Mouse (Mus musculus) thymus, postnatal 10 days (tissue): ENCODE measurements around the gene Brd4.
"Not testable (repeated sequence)": the region's sequence is repeated elsewhere in the genome, so short reads cannot be mapped to it uniquely, and the experiment has no call there.

Experiments used
- DNase-seq, 2 experiments: peaks; one replicate each; pipeline ENCODE4 v3.0.0; 2021; ENCODE audit warnings: low spot score in 2 of 2

The Brd4 gene

GRCm38 (mm10) chr17:32233174-32233573 is 51.3 kb downstream of the Brd4 start:
- no peak for DNase-seq

- no peak for DNase-seq
Observed at GRCm38 (mm10) chr17:32229256-32229655, 55.3 kb downstream of the Brd4 start.

- DNase-seq: no peak
Observed at GRCm38 (mm10) chr17:32220873-32221272, 63.6 kb downstream of the Brd4 start.

GRCm38 (mm10) chr17:32215587-32215986 is 68.9 kb downstream of the Brd4 start:
- not testable (repeated sequence) for DNase-seq

GRCm38 (mm10) chr17:32211554-32211953 is 73.0 kb downstream of the Brd4 start:
- not testable (repeated sequence) for DNase-seq

- DNase-seq: peak; percentile 36 to 72
Observed at GRCm38 (mm10) chr17:32209752-32210151, 74.8 kb downstream of the Brd4 start.

GRCm38 (mm10) chr17:32209144-32209543 is 75.4 kb downstream of the Brd4 start:
- DNase-seq: no peak

GRCm38 (mm10) chr17:32207586-32208245 is 76.8 kb downstream of the Brd4 start:
- no peak for DNase-seq

- DNase-seq: no peak
Observed at GRCm38 (mm10) chr17:32205345-32205744, 79.2 kb downstream of the Brd4 start.

- no peak for DNase-seq
Observed at GRCm38 (mm10) chr17:32202972-32203371, 81.5 kb downstream of the Brd4 start.

- peak; percentile 54 to 66 for DNase-seq
Observed at GRCm38 (mm10) chr17:32201086-32201485, 83.4 kb downstream of the Brd4 start.

- DNase-seq: no peak
Observed at GRCm38 (mm10) chr17:32199796-32200195, 84.7 kb downstream of the Brd4 start.

- DNase-seq: no peak
Observed at GRCm38 (mm10) chr17:32197156-32197555, 87.4 kb downstream of the Brd4 start.

- DNase-seq: no peak
Observed at GRCm38 (mm10) chr17:32195725-32196124, 88.8 kb downstream of the Brd4 start.

- no peak for DNase-seq
Observed at GRCm38 (mm10) chr17:32193010-32193409, 91.5 kb downstream of the Brd4 start.

GRCm38 (mm10) chr17:32189850-32190249 is 94.7 kb downstream of the Brd4 start:
- no peak for DNase-seq

GRCm38 (mm10) chr17:32188863-32189636 is 95.5 kb downstream of the Brd4 start, which contains the start of gene Ephx3:
TSS of gene Ephx3 (minus strand) at chr17:32189549.
- DNase-seq: peak in 1 of 2 experiments; percentile 41

- no peak for DNase-seq
Observed at GRCm38 (mm10) chr17:32183017-32183416, 101.5 kb downstream of the Brd4 start.

- DNase-seq: no peak
Observed at GRCm38 (mm10) chr17:32179621-32180491, 104.7 kb downstream of the Brd4 start.

GRCm38 (mm10) chr17:32176919-32177318 is 107.6 kb downstream of the Brd4 start:
- no peak for DNase-seq

GRCm38 (mm10) chr17:32173166-32173565 is 111.4 kb downstream of the Brd4 start:
- no peak for DNase-seq

- no peak for DNase-seq
Observed at GRCm38 (mm10) chr17:32172485-32172884, 112.0 kb downstream of the Brd4 start.
